Mouse (Mus musculus) R1 (cell line): ENCODE data around the gene 4932414N04Rik.
A peak's percentile ranks its signal among the peaks of the same experiment; 100 is the strongest.
"Not testable (repeated sequence)": the region's sequence is repeated elsewhere in the genome, so short reads cannot be mapped to it uniquely, and the experiment has no call there.

Source experiments
- DNase-seq: peaks from one replicate; pipeline ENCODE4 v3.0.0-alpha.2; 2018; ENCODE audit warnings: low read depth, low spot score

Gene 4932414N04Rik

GRCm38 (mm10) chr2:68656186-68656585, at the start of gene 4932414N04Rik:
Gene 4932414N04Rik, plus strand, starts transcription at chr2:68656486.
- DNase-seq = not testable (repeated sequence)

DNA sequence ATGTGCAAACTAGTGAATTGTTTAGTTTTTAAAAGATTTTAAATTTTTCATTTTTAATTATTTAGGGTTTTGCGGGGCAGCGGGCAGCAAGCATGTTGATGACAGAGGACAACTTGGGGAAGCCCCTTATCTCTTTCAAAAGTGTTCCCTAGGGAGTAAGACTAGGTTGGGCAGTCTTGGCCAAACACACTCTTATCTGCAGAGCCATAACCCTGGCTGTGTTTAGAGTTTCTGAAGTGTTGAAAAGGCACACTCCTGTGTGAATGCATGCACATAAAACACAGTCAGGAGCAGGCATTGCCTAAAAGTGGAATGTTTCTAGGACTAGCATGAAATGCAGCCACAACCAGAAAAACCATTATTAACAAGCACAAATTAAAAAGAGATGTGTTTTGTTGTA, 75.9 kb downstream of the 4932414N04Rik start:
- DNase-seq = no peak

- no peak for DNase-seq
These were observed 83.8 kb downstream of the 4932414N04Rik start for GRCm38 (mm10) chr2:68739772-68740739.

DNA sequence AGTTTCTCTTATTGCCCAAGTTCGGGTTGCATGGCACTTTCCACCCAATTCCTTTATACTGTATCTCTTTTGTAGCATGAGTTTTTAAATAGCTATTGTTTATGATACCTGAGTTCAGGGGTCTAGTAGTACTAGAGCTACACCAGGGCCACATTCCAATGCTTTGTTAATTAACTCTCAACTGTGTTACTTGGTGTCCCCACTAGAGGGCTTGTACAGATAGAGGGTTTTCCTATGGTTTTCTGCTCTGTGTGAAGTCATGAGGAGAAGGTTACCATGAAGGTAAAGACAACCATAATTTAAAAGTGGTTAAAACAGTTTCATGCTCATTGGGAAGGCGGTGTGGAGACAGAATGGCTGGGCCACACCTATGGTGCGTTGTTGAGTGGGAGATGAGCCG, 88.3 kb downstream of the 4932414N04Rik start:
- peak; percentile 77 for DNase-seq

DNA sequence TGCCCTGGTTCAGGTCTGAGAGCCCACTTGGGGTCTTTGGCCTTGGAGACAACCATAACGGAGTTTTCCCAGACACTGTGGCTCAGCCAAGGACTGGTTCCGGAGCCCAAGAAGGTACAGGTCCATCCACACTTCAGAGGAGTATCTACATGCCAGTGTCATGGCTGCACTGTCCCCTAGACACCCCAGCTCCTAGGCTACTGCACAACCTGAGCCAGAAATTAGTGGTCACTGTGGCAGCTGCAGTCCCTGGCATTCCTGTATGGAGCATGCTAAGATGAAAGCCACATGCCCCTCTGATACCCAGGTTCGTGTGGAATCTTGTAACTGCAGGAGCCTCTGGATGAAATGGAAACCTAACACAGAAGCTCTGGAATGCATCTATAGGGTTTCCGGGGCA, 99.9 kb downstream of the 4932414N04Rik start:
- DNase-seq = no peak

GRCm38 (mm10) chr2:68756793-68757192, 100.5 kb downstream of the 4932414N04Rik start:
- DNase-seq = peak; percentile 57

DNA sequence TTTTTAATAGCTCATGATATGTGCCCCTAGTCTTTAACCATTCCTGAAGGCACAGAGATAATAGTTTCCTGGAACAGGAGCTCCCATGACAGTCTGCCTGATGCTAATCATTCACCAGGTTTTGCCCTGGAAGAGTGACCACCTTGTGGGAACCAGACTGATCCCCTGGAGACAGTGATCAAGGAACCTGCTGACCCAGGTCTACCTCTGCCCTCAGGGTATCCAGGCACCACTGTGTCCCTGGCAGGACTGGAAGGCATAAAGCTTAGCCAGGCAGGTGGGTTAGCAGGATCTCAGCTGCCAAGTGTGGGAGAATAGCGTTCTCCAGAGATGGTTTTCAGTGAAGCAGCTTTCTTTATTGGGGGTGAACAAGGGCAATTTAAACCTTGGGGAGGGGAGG, 109.1 kb downstream of the 4932414N04Rik start:
- DNase-seq = no peak

DNA sequence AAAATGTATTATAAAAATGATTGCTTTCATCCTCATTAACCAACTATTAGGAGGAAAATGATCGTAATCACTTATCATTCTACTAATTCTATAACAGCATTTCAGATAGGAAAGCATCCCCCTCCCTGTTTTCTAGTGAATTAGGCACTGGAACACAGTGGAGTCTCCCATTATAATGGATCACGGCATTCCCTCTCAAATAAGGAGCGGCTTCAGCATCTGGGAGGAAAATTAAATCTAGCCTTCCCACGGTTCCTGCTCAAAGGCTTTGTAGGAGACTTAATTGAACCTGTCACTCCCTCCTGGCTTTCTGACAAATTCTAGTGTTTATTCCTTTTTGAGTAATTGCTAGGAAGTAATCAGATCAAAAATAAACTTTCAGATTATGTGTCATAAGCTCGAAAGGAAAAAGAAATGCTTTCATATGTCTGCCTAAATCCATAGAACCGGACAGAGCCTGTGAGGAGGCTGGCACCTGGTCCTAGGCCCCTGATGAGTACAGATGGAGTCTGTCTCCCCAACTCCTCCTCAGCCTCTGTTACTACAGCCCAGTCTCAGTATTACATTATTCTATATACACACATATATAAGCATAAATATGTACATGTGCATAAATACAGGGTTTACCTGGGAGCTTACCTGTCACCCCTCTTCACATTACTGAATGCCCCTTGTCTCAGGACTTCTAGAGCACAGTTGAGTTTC, 111.1 kb downstream of the 4932414N04Rik start:
- DNase-seq = no peak

- DNase-seq = peak; percentile 38
These were observed 126.2 kb downstream of the 4932414N04Rik start for GRCm38 (mm10) chr2:68782268-68783132.

GRCm38 (mm10) chr2:68783664-68784063, 127.4 kb downstream of the 4932414N04Rik start:
- not testable (repeated sequence) for DNase-seq

- peak; percentile 74 for DNase-seq
These were observed 128.6 kb downstream of the 4932414N04Rik start for GRCm38 (mm10) chr2:68784710-68785427.

GRCm38 (mm10) chr2:68787161-68787675, 130.9 kb downstream of the 4932414N04Rik start:
- no peak for DNase-seq

- no peak for DNase-seq
These were observed 136.0 kb downstream of the 4932414N04Rik start for GRCm38 (mm10) chr2:68792296-68792695.

GRCm38 (mm10) chr2:68793472-68793871, 137.2 kb downstream of the 4932414N04Rik start:
- DNase-seq = no peak

- DNase-seq = no peak
These were observed 137.9 kb downstream of the 4932414N04Rik start for GRCm38 (mm10) chr2:68794181-68794580.

- peak; percentile 17 for DNase-seq
These were observed 138.3 kb downstream of the 4932414N04Rik start for GRCm38 (mm10) chr2:68794616-68795015.

DNA sequence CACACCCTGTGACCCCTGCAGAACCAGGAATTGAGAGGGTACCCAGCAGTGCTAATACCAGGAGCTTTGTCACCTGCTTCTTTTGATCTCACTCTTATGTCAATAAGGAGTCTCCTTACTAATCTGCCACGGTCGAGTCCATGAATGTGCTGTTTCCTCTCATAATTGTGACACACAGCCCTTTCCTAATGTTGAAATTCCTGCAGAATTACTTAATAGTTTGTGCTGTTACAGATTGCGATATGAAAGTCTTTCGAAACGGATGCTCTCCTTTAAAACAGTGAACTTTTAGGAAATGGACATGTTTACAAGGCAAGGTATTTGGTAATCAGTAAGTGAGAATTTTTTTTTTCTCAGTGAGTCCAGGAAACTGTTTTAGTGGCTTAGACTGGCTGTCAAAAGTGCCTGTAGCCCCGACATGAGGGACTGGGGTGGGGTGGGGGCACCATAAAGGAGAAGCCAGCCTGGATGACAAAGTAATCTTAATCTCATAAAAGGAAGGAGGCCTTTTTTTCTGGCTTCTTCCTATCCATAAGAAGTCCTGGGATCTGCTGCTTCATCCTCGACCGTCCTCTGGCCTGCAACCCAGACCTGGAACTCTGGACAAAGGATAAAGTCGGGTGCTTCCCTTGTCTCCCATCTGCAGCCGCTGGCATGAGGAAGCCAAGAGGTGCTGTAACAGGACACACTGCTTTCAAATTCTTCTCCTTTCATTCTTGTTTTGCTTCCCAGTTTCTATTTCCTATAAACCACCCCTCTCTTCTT, 139.9 kb downstream of the 4932414N04Rik start:
- DNase-seq = no peak

GRCm38 (mm10) chr2:68797106-68797505, 140.8 kb downstream of the 4932414N04Rik start:
- DNase-seq = no peak
